Mouse (Mus musculus): ENCODE data around the gene Ccnjl.

DNA sequence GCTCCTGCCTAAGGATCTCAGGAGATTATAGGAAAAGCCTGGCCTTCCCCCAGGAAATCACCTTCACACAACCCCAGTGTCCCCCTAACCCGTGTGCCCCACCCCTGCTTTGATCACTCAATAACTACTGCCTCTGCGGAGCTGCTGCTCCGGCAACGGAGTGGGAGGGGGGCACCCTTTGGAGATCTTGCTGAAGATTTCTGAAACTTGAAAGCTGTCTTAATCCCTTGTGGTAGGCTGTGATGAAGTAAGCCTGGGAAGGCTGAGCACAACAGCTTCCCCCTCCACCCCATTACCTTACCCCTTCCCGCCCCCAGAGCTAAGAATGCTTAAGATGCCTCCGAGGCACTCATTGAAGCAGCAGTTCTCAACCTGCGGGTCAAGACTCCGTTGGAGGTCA is 37.3 kb downstream of the Ccnjl start:
- TF ChIP-seq CTCF (conservative IDR thresholded peaks at IDR 0.05; ENCODE audit: low read length) (no peak), POU5F1 (IDR thresholded peaks at IDR 0.05; ENCODE audit: borderline replicate concordance, low read length) (no peak)
